Mouse (Mus musculus): ENCODE data around the gene Prune2.

DNA sequence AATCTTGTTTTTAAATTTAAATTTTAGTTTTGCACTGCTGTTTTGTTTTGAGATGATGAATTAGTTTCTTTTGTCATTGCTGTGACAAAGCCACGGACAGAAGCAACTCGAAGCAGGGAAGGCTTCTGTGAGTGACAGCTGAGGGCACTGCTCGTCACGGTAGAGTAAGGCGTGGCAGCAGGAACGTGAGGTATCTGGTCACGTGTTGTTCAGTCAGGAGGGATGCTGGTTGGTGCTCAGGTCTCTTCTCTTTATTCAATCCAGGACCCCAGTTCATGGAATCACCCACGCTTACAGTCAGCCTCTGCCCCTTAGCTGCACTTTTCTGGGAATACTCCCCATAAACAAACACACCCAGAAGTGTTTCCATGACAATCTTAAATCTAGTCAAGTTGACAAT lies 38.3 kb downstream of the Prune2 start:
- TF ChIP-seq ZNF384 (IDR thresholded peaks at IDR 0.05; ENCODE audit: low read depth, low read length) = no peak
- no peak for TF ChIP-seq CHD2 (IDR thresholded peaks at IDR 0.05; ENCODE audit: low read depth, low read length)
- TF ChIP-seq ZC3H11A (IDR thresholded peaks at IDR 0.05; ENCODE audit: borderline replicate concordance, low read depth, low read length) = no peak
- TF ChIP-seq HCFC1 (IDR thresholded peaks at IDR 0.05; ENCODE audit: borderline replicate concordance, insufficient read depth, low read length) = no peak
- no peak for TF ChIP-seq MAFK (IDR thresholded peaks at IDR 0.05; ENCODE audit: insufficient read depth, low read depth, low read length)

Data from ES-E14 (cell line).